Mouse (Mus musculus): ENCODE measurements at regions not wholly inside any gene's neighbourhood (a gene's known extent, or its start where the extent isn't known, plus 50 kb on each side); places are given as distances from the start of the nearest gene placed in this dataset.
A peak's percentile ranks its signal among the peaks of the same experiment; 100 is the strongest.
"Not testable (repeated sequence)": the region's sequence is repeated elsewhere in the genome, so short reads cannot be mapped to it uniquely, and the experiment has no call there.

DNA sequence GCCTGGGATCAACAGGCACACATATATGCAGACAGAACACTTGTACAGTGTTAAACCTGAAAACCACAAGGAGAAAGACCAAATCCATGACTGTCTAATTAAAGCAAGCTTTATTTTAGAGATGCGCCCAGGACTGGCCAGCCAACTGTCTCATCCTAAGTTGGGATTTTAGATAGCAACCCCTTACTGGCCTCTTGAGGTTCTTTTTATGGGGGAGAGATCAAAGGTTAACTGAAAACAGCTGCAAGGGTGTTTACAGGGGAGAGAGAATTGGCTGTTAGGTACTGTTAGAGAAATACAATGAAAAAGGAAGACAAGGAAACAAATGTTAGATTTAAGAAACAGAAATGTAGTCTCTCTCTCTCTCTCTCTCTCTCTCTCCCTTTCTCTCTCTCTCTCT lies 202.4 kb upstream of the Thpo start:
- no peak for ATAC-seq (ENCODE audit: low FRiP score, low TSS enrichment)
- TF ChIP-seq CTCF (IDR thresholded peaks at IDR 0.05; ENCODE audit: low read depth) (no peak), EP300 (optimal IDR thresholded peaks at IDR 0.05) (no peak)
- WGBS, result 76% methylated on average over 1 of the region's 1 CpGs
- Histone ChIP-seq H3K9me3 (ENCODE audit: control insufficient read depth, low read length) (no peaks in the 10 kb centered on the region), H3K4me1 (replicated peaks; ENCODE audit: control insufficient read depth, insufficient read depth) (no peaks in the 10 kb centered on the region), H3K4me3 (ENCODE audit: low read depth, low read length) (no peak overlapping the region), H3K27me3 (ENCODE audit: control insufficient read depth, insufficient read depth, low read length) (no peaks in the 10 kb centered on the region), H3K9ac (ENCODE audit: low read length) (no peak overlapping the region), H3K36me3 (ENCODE audit: control insufficient read depth, insufficient read depth, low read length) (no peaks in the 10 kb centered on the region), H3K4me2 (replicated peaks; ENCODE audit: low read depth) (no peak overlapping the region), H3K27ac (replicated peaks) (no peak overlapping the region)
- DNase-seq (ENCODE audit: low spot score), result no peak

DNA sequence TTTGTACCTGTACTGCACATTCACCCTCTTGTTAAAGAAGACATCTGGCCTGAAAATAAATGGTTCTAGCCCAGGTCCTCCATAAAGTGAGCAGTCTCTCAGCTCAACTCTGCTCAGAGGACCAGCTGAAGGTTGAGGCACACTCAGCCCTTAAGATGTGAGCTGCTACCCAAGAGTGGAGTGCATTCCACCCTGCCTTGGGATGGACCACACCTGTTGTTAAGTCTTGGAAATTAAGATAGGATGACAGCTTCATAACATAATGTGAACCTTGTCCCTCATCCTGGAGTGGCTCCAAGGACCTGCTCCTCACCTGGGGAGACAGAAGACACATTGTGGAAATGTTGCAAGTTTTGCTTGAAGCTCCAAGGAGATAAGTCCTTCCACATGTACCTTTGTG lies 200.5 kb upstream of the Thpo start:
- not testable (repeated sequence) for H3K9me3 ChIP-seq (ENCODE audit: control insufficient read depth, low read length); H3K4me3 ChIP-seq (ENCODE audit: low read depth, low read length); H3K9ac ChIP-seq (ENCODE audit: low read length); H3K27ac ChIP-seq (replicated peaks); H3K4me1 ChIP-seq (replicated peaks; ENCODE audit: control insufficient read depth, insufficient read depth); ATAC-seq (ENCODE audit: low FRiP score, low TSS enrichment); H3K27me3 ChIP-seq (ENCODE audit: control insufficient read depth, insufficient read depth, low read length); DNase-seq (ENCODE audit: low spot score); H3K36me3 ChIP-seq (ENCODE audit: control insufficient read depth, insufficient read depth, low read length); H3K4me2 ChIP-seq (replicated peaks; ENCODE audit: low read depth)

DNA sequence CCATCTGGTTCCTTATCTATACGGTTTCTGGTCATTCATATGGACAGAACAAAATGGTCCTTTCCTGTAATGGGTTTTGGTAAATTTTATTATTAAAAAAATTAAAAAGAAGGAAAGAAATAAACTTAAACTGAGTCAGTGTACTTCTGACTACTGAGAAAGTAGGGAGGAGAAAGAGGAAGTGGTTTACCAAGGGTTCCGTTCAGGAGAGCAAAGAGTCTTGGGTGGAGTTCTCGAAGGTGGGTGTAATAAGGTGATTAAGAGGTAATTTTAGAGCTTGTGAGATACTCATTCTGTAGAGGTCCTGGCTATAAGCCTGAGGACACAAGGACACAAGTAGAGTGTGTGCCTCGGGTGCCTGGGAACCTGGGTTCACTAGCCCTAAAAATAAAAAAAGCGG lies 195.7 kb upstream of the Thpo start:
- H3K4me1 ChIP-seq (replicated peaks; ENCODE audit: control insufficient read depth, insufficient read depth); H3K27ac ChIP-seq (replicated peaks); ATAC-seq (ENCODE audit: low FRiP score, low TSS enrichment); H3K4me3 ChIP-seq (ENCODE audit: low read depth, low read length); H3K9me3 ChIP-seq (ENCODE audit: control insufficient read depth, low read length); H3K27me3 ChIP-seq (ENCODE audit: control insufficient read depth, insufficient read depth, low read length); DNase-seq (ENCODE audit: low spot score); H3K36me3 ChIP-seq (ENCODE audit: control insufficient read depth, insufficient read depth, low read length); H3K4me2 ChIP-seq (replicated peaks; ENCODE audit: low read depth); H3K9ac ChIP-seq (ENCODE audit: low read length): not testable (repeated sequence)
- WGBS, result 67% methylated on average over 5 of the region's 5 CpGs

DNA sequence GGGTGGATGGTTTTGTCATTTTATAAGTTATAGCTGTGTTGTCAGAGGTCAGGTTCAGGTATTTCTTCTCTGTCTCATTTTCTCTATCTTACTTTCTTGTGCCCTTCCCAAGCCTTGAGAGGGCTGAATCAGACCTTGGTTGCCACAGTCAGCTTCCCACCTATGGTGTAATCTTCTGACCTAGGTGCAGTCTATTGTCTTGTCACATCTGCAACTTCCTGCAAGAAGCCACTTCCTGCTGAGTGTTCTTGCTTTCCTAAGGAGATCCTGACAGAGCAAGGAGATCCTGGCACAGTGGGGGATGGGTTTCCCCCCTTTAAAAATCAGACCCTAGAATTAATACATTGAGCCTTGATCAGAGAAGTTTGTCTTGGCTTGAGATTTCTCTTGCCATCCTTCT lies 191.5 kb upstream of the Thpo start:
- H3K4me1 ChIP-seq (replicated peaks; ENCODE audit: control insufficient read depth, insufficient read depth); H3K36me3 ChIP-seq (ENCODE audit: control insufficient read depth, insufficient read depth, low read length); H3K4me2 ChIP-seq (replicated peaks; ENCODE audit: low read depth); ATAC-seq (ENCODE audit: low FRiP score, low TSS enrichment); H3K4me3 ChIP-seq (ENCODE audit: low read depth, low read length); H3K27me3 ChIP-seq (ENCODE audit: control insufficient read depth, insufficient read depth, low read length); H3K9me3 ChIP-seq (ENCODE audit: control insufficient read depth, low read length); H3K9ac ChIP-seq (ENCODE audit: low read length); H3K27ac ChIP-seq (replicated peaks); DNase-seq (ENCODE audit: low spot score): not testable (repeated sequence)

DNA sequence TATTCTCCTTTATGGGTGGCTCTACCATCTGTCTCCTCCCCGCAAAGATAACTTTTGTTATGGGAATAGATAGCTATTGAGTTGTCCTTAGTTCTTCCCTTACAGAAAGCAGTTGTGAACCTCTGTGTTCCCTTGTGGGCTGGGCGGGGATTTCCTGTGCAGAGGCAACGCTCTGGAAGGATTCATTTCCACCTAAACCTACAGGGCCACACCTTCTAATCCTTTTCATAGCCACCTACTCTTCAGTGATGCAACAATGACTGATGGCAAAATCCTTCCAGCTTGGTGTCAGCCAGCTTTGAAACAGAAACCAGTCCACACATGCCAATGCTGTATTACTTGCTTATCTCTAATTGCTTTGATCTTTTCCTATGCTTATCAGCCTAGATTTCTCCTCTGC lies 176.6 kb upstream of the Thpo start:
- WGBS, result 53% methylated on average over 3 of the region's 3 CpGs
- H3K4me2 ChIP-seq (replicated peaks; ENCODE audit: low read depth); H3K36me3 ChIP-seq (ENCODE audit: control insufficient read depth, insufficient read depth, low read length); H3K4me3 ChIP-seq (ENCODE audit: low read depth, low read length); H3K27me3 ChIP-seq (ENCODE audit: control insufficient read depth, insufficient read depth, low read length); DNase-seq (ENCODE audit: low spot score); H3K4me1 ChIP-seq (replicated peaks; ENCODE audit: control insufficient read depth, insufficient read depth); ATAC-seq (ENCODE audit: low FRiP score, low TSS enrichment); H3K27ac ChIP-seq (replicated peaks); H3K9ac ChIP-seq (ENCODE audit: low read length); H3K9me3 ChIP-seq (ENCODE audit: control insufficient read depth, low read length): not testable (repeated sequence)
- TF ChIP-seq EP300 (optimal IDR thresholded peaks at IDR 0.05), result peak; percentile 58

DNA sequence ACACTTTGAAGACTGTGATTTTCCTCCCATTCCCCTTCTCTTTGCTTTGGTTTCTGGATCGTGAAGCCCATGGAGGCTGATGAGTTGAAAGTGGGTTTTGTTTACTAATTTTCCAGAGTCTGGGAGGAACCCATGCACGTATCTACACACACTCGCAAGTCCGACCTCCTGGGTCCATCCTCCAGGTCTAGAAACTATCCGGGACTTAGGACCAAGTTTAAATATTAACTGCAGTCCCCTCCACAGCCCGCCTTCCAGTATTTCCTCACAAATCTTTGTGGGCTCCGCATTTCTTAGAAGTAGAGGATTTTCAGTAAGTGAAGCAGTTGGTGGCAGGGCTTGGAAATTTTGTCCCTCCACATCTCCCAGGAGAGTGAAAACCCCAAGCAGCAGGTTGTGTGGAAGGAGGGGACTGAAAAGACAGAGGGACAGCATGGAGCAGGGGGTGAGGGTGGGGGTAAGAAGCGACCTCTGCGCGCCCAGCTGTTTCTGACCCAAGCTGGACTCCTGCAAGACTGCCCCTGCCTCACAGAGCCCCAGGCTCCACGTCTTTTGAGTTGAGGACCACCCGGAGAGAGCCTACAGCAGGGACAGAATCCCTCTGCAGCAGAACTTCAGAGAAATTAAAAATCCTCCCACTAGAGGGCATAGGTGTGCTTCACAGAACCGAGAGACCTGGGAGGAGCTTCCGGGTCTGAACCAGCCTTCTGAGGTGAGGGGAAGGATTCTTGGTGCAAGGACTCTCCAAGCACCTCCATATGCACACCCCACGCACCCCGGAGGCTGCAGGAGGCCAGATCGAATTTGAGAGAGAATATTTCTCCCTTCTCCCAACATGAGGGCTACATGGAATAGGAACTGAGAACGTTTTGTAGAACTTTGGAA lies 174.4 kb upstream of the Thpo start:
- H3K27me3 ChIP-seq (ENCODE audit: control insufficient read depth, insufficient read depth, low read length); H3K36me3 ChIP-seq (ENCODE audit: control insufficient read depth, insufficient read depth, low read length); DNase-seq (ENCODE audit: low spot score); H3K4me2 ChIP-seq (replicated peaks; ENCODE audit: low read depth); H3K4me3 ChIP-seq (ENCODE audit: low read depth, low read length); H3K27ac ChIP-seq (replicated peaks); H3K9ac ChIP-seq (ENCODE audit: low read length); H3K9me3 ChIP-seq (ENCODE audit: control insufficient read depth, low read length); H3K4me1 ChIP-seq (replicated peaks; ENCODE audit: control insufficient read depth, insufficient read depth): not testable (repeated sequence)
- TF ChIP-seq CTCF (IDR thresholded peaks at IDR 0.05; ENCODE audit: low read depth), result peak; percentile 55
- ATAC-seq (ENCODE audit: low FRiP score, low TSS enrichment), result peak; percentile 71
- WGBS, result 29% methylated on average over 16 of the region's 18 CpGs

Data from stomach, postnatal 0 days (tissue).